Mouse (Mus musculus): ENCODE measurements around the gene Gclc. TPM values are rescaled to one million over a fixed set of nuclear protein-coding genes. Genes with fewer than 3 reads are reported as not detected.

The Gclc gene
- polyA plus RNA-seq, 1 experiment from 2014 or later: 16.0 TPM

DNA sequence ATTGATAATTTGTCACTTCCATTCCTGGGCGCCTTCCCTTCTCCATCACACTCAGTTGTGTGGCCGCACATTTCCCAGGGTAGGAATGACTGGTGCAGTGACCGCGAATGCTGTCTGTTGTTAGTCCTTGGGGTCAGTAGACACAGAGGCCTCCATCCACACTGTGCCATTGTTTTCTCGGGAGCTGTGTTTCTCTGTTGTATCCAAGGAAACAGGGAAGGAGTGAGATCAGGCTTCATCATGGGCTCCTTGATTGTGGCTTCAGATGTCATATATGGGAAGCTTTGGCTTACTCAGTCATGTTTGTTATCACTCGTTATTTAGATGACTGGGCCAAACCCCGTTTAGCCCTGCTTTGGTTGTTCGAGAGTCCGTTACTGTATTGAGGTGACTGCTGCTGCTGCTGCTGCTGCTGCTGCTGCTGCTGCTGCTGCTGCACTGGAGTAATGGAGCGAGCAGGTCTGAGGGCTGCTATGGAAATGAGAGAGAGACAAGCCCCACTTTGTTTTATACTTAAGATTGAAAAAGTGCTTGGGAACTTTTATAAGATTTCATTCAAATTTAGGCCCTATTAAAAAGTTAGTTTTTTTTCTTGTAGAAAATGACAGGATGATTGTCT, 17.5 kb downstream of the Gclc start:
- Histone ChIP-seq H3K27me3 (replicated peaks; ENCODE audit: control insufficient read depth, insufficient read depth, low read length) (no peaks in the 10 kb centered on the region), H3K9ac (replicated peaks; ENCODE audit: low read depth, low read length) (no peak overlapping the region), H3K4me3 (replicated peaks; ENCODE audit: low read length) (no peak overlapping the region), H3K9me3 (ENCODE audit: control insufficient read depth, low read length) (no peaks in the 10 kb centered on the region), H3K4me2 (ENCODE audit: low read length) (no peak overlapping the region), H3K36me3 (ENCODE audit: control insufficient read depth, insufficient read depth) (peaks cover 3% of the 10 kb centered on the region; the same call in 1 of the 2 replicates), H3K4me1 (replicated peaks; ENCODE audit: control insufficient read depth, insufficient read depth, low read length) (peaks cover 11% of the 10 kb centered on the region; the same call in 1 of the 2 replicates), H3K27ac (ENCODE audit: low read length) (no peak overlapping the region; the same call in 1 of the 2 replicates)
- peak; percentile 56 for ATAC-seq
- WGBS: 25% methylated on average over 10 of the region's 10 CpGs

DNA sequence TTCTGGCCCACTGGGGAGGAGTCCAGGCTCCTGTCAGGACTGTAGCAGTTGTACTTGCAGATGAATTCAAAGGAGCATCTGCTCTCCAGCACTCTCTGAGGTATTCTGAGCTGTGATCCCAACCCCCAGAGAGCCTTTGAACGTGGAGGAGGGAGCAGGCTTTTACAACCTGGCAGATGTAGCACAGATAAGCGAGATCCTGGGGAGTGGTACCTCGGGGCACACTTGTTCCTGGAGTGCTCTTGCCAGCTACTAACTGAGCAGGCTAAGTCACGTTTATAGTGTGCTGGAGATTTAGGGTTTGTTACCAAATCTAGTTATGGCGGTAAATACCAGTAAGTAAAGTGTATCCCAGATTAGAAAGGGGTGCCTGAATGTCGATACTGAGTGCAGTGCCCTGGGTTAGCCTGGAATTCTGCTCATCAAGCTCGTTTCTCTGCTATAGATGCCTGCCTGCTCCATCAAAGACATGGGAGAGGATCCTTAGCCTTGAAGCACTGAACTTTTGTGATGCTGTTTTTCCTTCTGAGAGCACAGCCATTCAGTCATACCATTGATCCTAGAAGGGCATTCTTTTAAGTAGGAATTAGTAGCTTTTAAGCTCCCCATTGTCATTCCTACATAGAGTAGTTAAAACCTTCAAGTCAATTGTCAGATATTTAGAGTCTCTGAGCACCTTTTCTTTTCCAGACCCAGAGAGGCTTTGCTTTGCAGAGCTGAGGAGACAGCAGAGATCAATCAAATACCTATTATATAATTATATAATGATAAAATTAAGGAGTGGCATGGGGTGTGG, 22.6 kb downstream of the Gclc start:
- no peak for ATAC-seq
- Histone ChIP-seq H3K9ac (replicated peaks; ENCODE audit: low read depth, low read length) (no peak overlapping the region), H3K27ac (ENCODE audit: low read length) (no peak overlapping the region), H3K9me3 (ENCODE audit: control insufficient read depth, low read length) (no peaks in the 10 kb centered on the region), H3K36me3 (ENCODE audit: control insufficient read depth, insufficient read depth) (peaks cover 5% of the 10 kb centered on the region; the same call in 1 of the 2 replicates), H3K4me1 (replicated peaks; ENCODE audit: control insufficient read depth, insufficient read depth, low read length) (peaks cover under 1% of the 10 kb centered on the region; the same call in 1 of the 2 replicates), H3K27me3 (replicated peaks; ENCODE audit: control insufficient read depth, insufficient read depth, low read length) (no peaks in the 10 kb centered on the region), H3K4me2 (ENCODE audit: low read length) (no peak overlapping the region), H3K4me3 (replicated peaks; ENCODE audit: low read length) (no peak overlapping the region)
- WGBS: 41% methylated on average over 7 of the region's 7 CpGs

DNA sequence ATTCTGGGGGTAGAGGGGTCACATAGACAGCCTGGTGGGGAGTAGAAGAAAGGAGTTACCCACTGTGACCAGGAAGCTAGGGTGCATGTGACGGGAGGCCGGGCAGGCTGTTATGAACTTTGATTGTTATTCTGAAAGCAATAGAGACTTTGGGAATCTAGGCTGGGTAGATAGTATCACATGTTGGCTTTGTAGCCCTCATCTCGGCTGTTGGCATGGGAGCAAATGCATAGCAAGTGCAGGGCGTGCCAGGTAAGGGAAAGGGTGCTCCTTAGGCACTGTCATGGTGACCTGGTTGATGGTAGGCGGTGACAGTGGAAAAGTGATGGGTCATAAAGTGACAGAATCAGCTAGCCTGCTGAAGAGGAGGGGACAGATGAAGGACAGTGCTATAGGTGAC, 23.3 kb downstream of the Gclc start:
- WGBS: 88% methylated on average over 5 of the region's 5 CpGs
- no peak overlapping the region for H3K9ac ChIP-seq (replicated peaks; ENCODE audit: low read depth, low read length)
- no peak overlapping the region for H3K4me3 ChIP-seq (replicated peaks; ENCODE audit: low read length)
- no peaks in the 10 kb centered on the region for H3K27me3 ChIP-seq (replicated peaks; ENCODE audit: control insufficient read depth, insufficient read depth, low read length)
- H3K4me1 ChIP-seq (replicated peaks; ENCODE audit: control insufficient read depth, insufficient read depth, low read length): no peaks in the 10 kb centered on the region
- no peak for ATAC-seq
- no peak overlapping the region for H3K4me2 ChIP-seq (ENCODE audit: low read length)
- H3K9me3 ChIP-seq (ENCODE audit: control insufficient read depth, low read length): no peaks in the 10 kb centered on the region
- H3K36me3 ChIP-seq (ENCODE audit: control insufficient read depth, insufficient read depth): peaks cover 5% of the 10 kb centered on the region; the same call in 1 of the 2 replicates
- no peak overlapping the region for H3K27ac ChIP-seq (ENCODE audit: low read length)

- no peak overlapping the region for H3K4me2 ChIP-seq (ENCODE audit: low read length)
- 88% methylated on average over 4 of the region's 4 CpGs for WGBS
Observed at GRCm38 (mm10) chr9:77779711-77780110, 25.4 kb downstream of the Gclc start.

GRCm38 (mm10) chr9:77781453-77782163, 27.3 kb downstream of the Gclc start:
- H3K27ac ChIP-seq (ENCODE audit: low read length): no peak overlapping the region
- ATAC-seq: no peak
- no peak overlapping the region for H3K4me3 ChIP-seq (replicated peaks; ENCODE audit: low read length)
- H3K36me3 ChIP-seq (ENCODE audit: control insufficient read depth, insufficient read depth): peaks cover 2% of the 10 kb centered on the region
- no peaks in the 10 kb centered on the region for H3K9me3 ChIP-seq (ENCODE audit: control insufficient read depth, low read length)
- H3K27me3 ChIP-seq (replicated peaks; ENCODE audit: control insufficient read depth, insufficient read depth, low read length): no peaks in the 10 kb centered on the region
- no peak overlapping the region for H3K9ac ChIP-seq (replicated peaks; ENCODE audit: low read depth, low read length)
- no peak overlapping the region for H3K4me2 ChIP-seq (ENCODE audit: low read length)
- no peaks in the 10 kb centered on the region for H3K4me1 ChIP-seq (replicated peaks; ENCODE audit: control insufficient read depth, insufficient read depth, low read length)
- 50% methylated on average over 5 of the region's 5 CpGs for WGBS

More at GRCm38 (mm10) chr9:77779711-77780110, 25.4 kb downstream of the Gclc start:
- H3K27me3 ChIP-seq (replicated peaks; ENCODE audit: control insufficient read depth, insufficient read depth, low read length): no peaks in the 10 kb centered on the region
- H3K9me3 ChIP-seq (ENCODE audit: control insufficient read depth, low read length): no peaks in the 10 kb centered on the region
- no peak for ATAC-seq
- H3K36me3 ChIP-seq (ENCODE audit: control insufficient read depth, insufficient read depth): peaks cover 5% of the 10 kb centered on the region
- no peak overlapping the region for H3K4me3 ChIP-seq (replicated peaks; ENCODE audit: low read length)
- H3K4me1 ChIP-seq (replicated peaks; ENCODE audit: control insufficient read depth, insufficient read depth, low read length): no peaks in the 10 kb centered on the region
- no peak overlapping the region for H3K27ac ChIP-seq (ENCODE audit: low read length)
- no peak overlapping the region for H3K9ac ChIP-seq (replicated peaks; ENCODE audit: low read depth, low read length)

- H3K4me3 ChIP-seq (replicated peaks; ENCODE audit: low read length): no peak overlapping the region
- peaks cover 2% of the 10 kb centered on the region for H3K36me3 ChIP-seq (ENCODE audit: control insufficient read depth, insufficient read depth)
- H3K9ac ChIP-seq (replicated peaks; ENCODE audit: low read depth, low read length): no peak overlapping the region
- H3K27me3 ChIP-seq (replicated peaks; ENCODE audit: control insufficient read depth, insufficient read depth, low read length): no peaks in the 10 kb centered on the region
- H3K4me2 ChIP-seq (ENCODE audit: low read length): no peak overlapping the region
- H3K27ac ChIP-seq (ENCODE audit: low read length): no peak overlapping the region
- no peaks in the 10 kb centered on the region for H3K4me1 ChIP-seq (replicated peaks; ENCODE audit: control insufficient read depth, insufficient read depth, low read length)
- no peaks in the 10 kb centered on the region for H3K9me3 ChIP-seq (ENCODE audit: control insufficient read depth, low read length)
- no peak for ATAC-seq
- 77% methylated on average over 4 of the region's 4 CpGs for WGBS
Observed at GRCm38 (mm10) chr9:77782201-77782600, 27.9 kb downstream of the Gclc start.

GRCm38 (mm10) chr9:77783006-77783405, 28.7 kb downstream of the Gclc start:
- WGBS: 91% methylated on average over 13 of the region's 13 CpGs
- Histone ChIP-seq H3K9me3 (ENCODE audit: control insufficient read depth, low read length) (no peaks in the 10 kb centered on the region), H3K27ac (ENCODE audit: low read length) (no peak overlapping the region), H3K9ac (replicated peaks; ENCODE audit: low read depth, low read length) (no peak overlapping the region), H3K4me3 (replicated peaks; ENCODE audit: low read length) (no peak overlapping the region), H3K27me3 (replicated peaks; ENCODE audit: control insufficient read depth, insufficient read depth, low read length) (no peaks in the 10 kb centered on the region), H3K36me3 (ENCODE audit: control insufficient read depth, insufficient read depth) (peaks cover 5% of the 10 kb centered on the region), H3K4me1 (replicated peaks; ENCODE audit: control insufficient read depth, insufficient read depth, low read length) (no peaks in the 10 kb centered on the region), H3K4me2 (ENCODE audit: low read length) (no peak overlapping the region)
- ATAC-seq: no peak

DNA sequence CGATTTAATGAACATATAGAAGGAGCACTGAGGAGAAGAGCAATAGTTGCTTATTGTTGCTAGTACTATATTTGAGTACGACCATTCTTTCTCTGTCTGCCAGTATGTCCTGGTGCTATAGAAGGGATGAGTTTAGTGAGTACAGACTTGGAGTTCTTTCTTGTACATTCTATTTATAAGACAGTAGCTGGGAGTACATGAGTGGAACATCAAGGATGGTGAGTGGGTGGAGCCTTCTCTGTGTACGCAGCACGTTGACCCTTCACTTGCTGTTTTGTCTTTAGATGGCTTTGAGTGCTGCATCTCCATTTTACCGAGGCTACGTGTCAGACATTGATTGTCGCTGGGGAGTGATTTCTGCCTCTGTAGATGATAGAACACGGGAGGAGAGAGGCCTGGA, 31.1 kb downstream of the Gclc start:
- Histone ChIP-seq H3K27ac (ENCODE audit: low read length) (no peak overlapping the region), H3K36me3 (ENCODE audit: control insufficient read depth, insufficient read depth) (peaks cover 7% of the 10 kb centered on the region), H3K9me3 (ENCODE audit: control insufficient read depth, low read length) (no peaks in the 10 kb centered on the region), H3K27me3 (replicated peaks; ENCODE audit: control insufficient read depth, insufficient read depth, low read length) (no peaks in the 10 kb centered on the region), H3K4me3 (replicated peaks; ENCODE audit: low read length) (no peak overlapping the region), H3K9ac (replicated peaks; ENCODE audit: low read depth, low read length) (no peak overlapping the region), H3K4me1 (replicated peaks; ENCODE audit: control insufficient read depth, insufficient read depth, low read length) (peaks cover 6% of the 10 kb centered on the region; the same call in 1 of the 2 replicates), H3K4me2 (ENCODE audit: low read length) (no peak overlapping the region)
- WGBS: 92% methylated on average over 8 of the region's 8 CpGs
- no peak for ATAC-seq

- Histone ChIP-seq H3K4me1 (replicated peaks; ENCODE audit: control insufficient read depth, insufficient read depth, low read length) (peaks cover 6% of the 10 kb centered on the region; the same call in 1 of the 2 replicates), H3K4me2 (ENCODE audit: low read length) (no peak overlapping the region), H3K27ac (ENCODE audit: low read length) (no peak overlapping the region), H3K9ac (replicated peaks; ENCODE audit: low read depth, low read length) (no peak overlapping the region), H3K4me3 (replicated peaks; ENCODE audit: low read length) (no peak overlapping the region), H3K9me3 (ENCODE audit: control insufficient read depth, low read length) (no peaks in the 10 kb centered on the region), H3K36me3 (ENCODE audit: control insufficient read depth, insufficient read depth) (peaks cover 14% of the 10 kb centered on the region), H3K27me3 (replicated peaks; ENCODE audit: control insufficient read depth, insufficient read depth, low read length) (no peaks in the 10 kb centered on the region)
- ATAC-seq: no peak
- WGBS: 91% methylated on average over 7 of the region's 7 CpGs
Observed at GRCm38 (mm10) chr9:77787936-77788335, 33.6 kb downstream of the Gclc start.

Data from forebrain, embryonic 16.5 days (tissue).